Mouse (Mus musculus) induced T-regulatory cell, adult 2 months (primary cell): ENCODE data around the gene Trpv1.

Experiments
- DNase-seq: peaks from one replicate; pipeline ENCODE4 v3.0.0-alpha.2; 2012; ENCODE audit warnings: low read depth

The Trpv1 gene

GRCm38 (mm10) chr11:73233992-73234391 is at the start of gene Trpv1:
Gene Trpv1, plus strand, starts transcription at chr11:73234292.
- DNase-seq: no peak

GRCm38 (mm10) chr11:73185872-73186615 is 48.0 kb upstream of the Trpv1 start:
- DNase-seq: no peak

- DNase-seq: no peak
These were observed 46.9 kb upstream of the Trpv1 start for GRCm38 (mm10) chr11:73187231-73187630.

GRCm38 (mm10) chr11:73193047-73193446 is 41.0 kb upstream of the Trpv1 start:
- no peak for DNase-seq

GRCm38 (mm10) chr11:73194444-73194843 is 39.6 kb upstream of the Trpv1 start:
- DNase-seq: no peak

GRCm38 (mm10) chr11:73198190-73198589 is 35.9 kb upstream of the Trpv1 start:
- no peak for DNase-seq

- no peak for DNase-seq
These were observed 35.4 kb upstream of the Trpv1 start, which contains the start of gene Ctns for GRCm38 (mm10) chr11:73198603-73199229. Gene Ctns, minus strand, starts transcription at chr11:73199042.

GRCm38 (mm10) chr11:73199230-73199712 is 34.8 kb upstream of the Trpv1 start, which contains the start of gene Shpk:
Gene Shpk, plus strand, starts transcription at chr11:73199460.
- DNase-seq: peak; percentile 98

- peak; percentile 85 for DNase-seq
These were observed 34.2 kb upstream of the Trpv1 start for GRCm38 (mm10) chr11:73199879-73200278.

GRCm38 (mm10) chr11:73201021-73201420 is 33.1 kb upstream of the Trpv1 start:
- no peak for DNase-seq

GRCm38 (mm10) chr11:73201597-73201996 is 32.5 kb upstream of the Trpv1 start:
- DNase-seq: peak; percentile 12

- DNase-seq: no peak
These were observed 30.2 kb upstream of the Trpv1 start for GRCm38 (mm10) chr11:73203895-73204294.

- no peak for DNase-seq
These were observed 28.9 kb upstream of the Trpv1 start for GRCm38 (mm10) chr11:73205194-73205593.

- peak; percentile 52 for DNase-seq
These were observed 26.5 kb upstream of the Trpv1 start for GRCm38 (mm10) chr11:73207621-73208020.

- DNase-seq: no peak
These were observed 20.1 kb upstream of the Trpv1 start for GRCm38 (mm10) chr11:73213956-73214355.

GRCm38 (mm10) chr11:73219671-73220070 is 14.4 kb upstream of the Trpv1 start:
- peak; percentile 21 for DNase-seq

- no peak for DNase-seq
These were observed 13.4 kb upstream of the Trpv1 start for GRCm38 (mm10) chr11:73220651-73221050.

GRCm38 (mm10) chr11:73222846-73223245 is 11.2 kb upstream of the Trpv1 start:
- no peak for DNase-seq

GRCm38 (mm10) chr11:73223966-73224365 is 10.1 kb upstream of the Trpv1 start:
- DNase-seq: peak; percentile 39

GRCm38 (mm10) chr11:73225856-73226255 is 8.2 kb upstream of the Trpv1 start:
- DNase-seq: no peak

GRCm38 (mm10) chr11:73228881-73229280 is 5.2 kb upstream of the Trpv1 start:
- DNase-seq: no peak

GRCm38 (mm10) chr11:73230081-73230480 is 4.0 kb upstream of the Trpv1 start:
- no peak for DNase-seq

- DNase-seq: no peak
These were observed 1.6 kb upstream of the Trpv1 start for GRCm38 (mm10) chr11:73232513-73232912.
